Mouse (Mus musculus): ENCODE results near the gene Sppl2b. TPM values are rescaled to one million over a fixed set of nuclear protein-coding genes. Genes with fewer than 3 reads are reported as not detected.
A peak's percentile ranks its signal among the peaks of the same experiment; 100 is the strongest.

The Sppl2b gene
- polyA plus RNA-seq, 1 experiment from 2014 or later: 23.7 TPM

DNA sequence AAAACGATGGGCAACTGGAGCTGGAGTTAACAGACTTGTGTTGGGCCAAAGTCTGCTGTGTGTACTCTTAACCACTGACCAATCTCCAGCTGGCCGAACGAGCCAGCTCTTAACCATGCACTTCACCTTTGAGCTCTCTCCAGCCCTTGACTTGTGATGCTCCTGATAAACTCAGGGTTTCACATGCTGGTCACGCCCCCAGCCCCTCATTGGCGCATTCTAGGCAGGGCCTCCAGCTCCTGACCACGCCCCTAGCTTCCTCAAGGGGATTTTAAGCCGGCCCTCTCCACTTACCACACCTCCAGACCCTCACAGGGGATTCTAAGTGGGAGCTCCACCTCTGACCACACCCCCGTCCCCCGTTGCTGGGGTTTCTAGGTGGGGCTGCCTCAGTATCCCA is 23.9 kb upstream of the Sppl2b start:
- 0 out of 2 replicates have a peak, but pooled peaks cover 6% of the 10 kb centered on the region for H3K9me3 ChIP-seq (ENCODE audit: control insufficient read depth, low read length)
- H3K27ac ChIP-seq (replicated peaks in 1 of 2; ENCODE audit: control insufficient read depth in 1 of 2, insufficient read depth in 1 of 2, low read depth in 2 of 2, low read length in 2 of 2): no peak overlapping the region
- no peak for ATAC-seq (ENCODE audit: insufficient number of reproducible peaks, insufficient read depth, low FRiP score, low read depth)
- no peak overlapping the region for H3K9ac ChIP-seq (ENCODE audit: low read length)
- WGBS: 9% methylated on average over 9 of the region's 9 CpGs
- H3K4me1 ChIP-seq (ENCODE audit: control insufficient read depth in 2 of 2, insufficient read depth in 2 of 2, low read length in 2 of 2): peaks cover 7 to 29% of the 10 kb centered on the region in 2 experiments; a peak in 3 of 4 replicates
- H3K36me3 ChIP-seq (ENCODE audit: control insufficient read depth, insufficient read depth, low read length): peaks cover 30% of the 10 kb centered on the region
- H3K4me3 ChIP-seq (ENCODE audit: control insufficient read depth in 1 of 2, insufficient read depth in 1 of 2, low read depth in 1 of 2, low read length in 2 of 2): no peak overlapping the region
- no peak overlapping the region for H3K4me2 ChIP-seq (ENCODE audit: low read length)
- peaks cover 30% of the 10 kb centered on the region for H3K27me3 ChIP-seq (ENCODE audit: control insufficient read depth, insufficient read depth, low read length)

DNA sequence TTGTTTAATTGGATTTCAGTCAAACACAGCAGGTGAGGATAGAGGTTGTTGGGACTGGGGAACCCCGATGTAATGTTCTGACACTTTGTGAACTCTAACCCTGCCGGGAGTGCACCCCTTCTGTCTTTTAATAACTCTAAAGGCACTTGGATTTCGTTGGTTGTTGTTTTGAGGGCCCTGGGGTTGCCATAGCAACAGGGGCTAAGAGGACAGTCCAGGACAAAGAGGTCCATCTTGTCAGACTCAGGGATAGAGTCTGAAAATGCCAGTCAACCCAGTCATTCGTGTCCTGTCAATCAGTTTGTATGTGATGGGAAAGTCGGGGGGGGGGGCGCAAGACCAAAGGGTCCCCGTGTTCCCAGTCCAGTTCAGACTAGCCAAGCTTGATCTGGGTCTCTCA is 22.3 kb upstream of the Sppl2b start:
- Histone ChIP-seq H3K4me1 (ENCODE audit: control insufficient read depth in 2 of 2, insufficient read depth in 2 of 2, low read length in 2 of 2) (peaks cover 20 to 41% of the 10 kb centered on the region in 2 experiments), H3K36me3 (ENCODE audit: control insufficient read depth, insufficient read depth, low read length) (peaks cover 26% of the 10 kb centered on the region), H3K9me3 (ENCODE audit: control insufficient read depth, low read length) (0 out of 2 replicates have a peak, but pooled peaks cover 6% of the 10 kb centered on the region), H3K4me2 (ENCODE audit: low read length) (no peak overlapping the region), H3K4me3 (ENCODE audit: control insufficient read depth in 1 of 2, insufficient read depth in 1 of 2, low read depth in 1 of 2, low read length in 2 of 2) (no peak overlapping the region), H3K27me3 (ENCODE audit: control insufficient read depth, insufficient read depth, low read length) (peaks cover 41% of the 10 kb centered on the region), H3K27ac (replicated peaks in 1 of 2; ENCODE audit: control insufficient read depth in 1 of 2, insufficient read depth in 1 of 2, low read depth in 2 of 2, low read length in 2 of 2) (no peak overlapping the region), H3K9ac (ENCODE audit: low read length) (no peak overlapping the region)
- no peak for ATAC-seq (ENCODE audit: insufficient number of reproducible peaks, insufficient read depth, low FRiP score, low read depth)
- WGBS: 62% methylated on average over 7 of the region's 7 CpGs

DNA sequence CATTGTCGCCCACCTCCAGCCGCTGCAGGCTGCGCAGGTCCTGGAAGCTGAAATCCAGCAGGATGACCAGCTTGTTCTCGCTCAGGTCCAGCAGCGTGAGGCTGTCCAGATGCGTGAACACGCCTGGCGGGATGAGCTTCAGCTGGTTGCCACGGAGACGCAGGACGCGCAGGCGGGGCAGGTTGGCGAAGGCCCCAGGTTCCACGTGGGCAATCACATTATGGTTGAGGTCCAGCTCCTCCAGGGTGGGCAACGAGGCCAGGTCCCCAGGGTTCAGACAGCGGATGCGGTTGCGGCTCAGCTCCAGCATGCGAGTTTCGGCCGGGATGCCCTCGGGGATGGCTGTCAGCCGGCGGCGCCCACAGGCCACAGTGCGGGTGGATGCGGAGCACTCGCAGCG is 19.5 kb upstream of the Sppl2b start:
- Histone ChIP-seq H3K27me3 (ENCODE audit: control insufficient read depth, insufficient read depth, low read length) (peaks cover 41% of the 10 kb centered on the region), H3K4me3 (ENCODE audit: control insufficient read depth in 1 of 2, insufficient read depth in 1 of 2, low read depth in 1 of 2, low read length in 2 of 2) (no peak overlapping the region), H3K9ac (ENCODE audit: low read length) (peak overlapping the region; percentile 17; the same call in 1 of the 2 replicates), H3K36me3 (ENCODE audit: control insufficient read depth, insufficient read depth, low read length) (peaks cover 2% of the 10 kb centered on the region), H3K27ac (replicated peaks in 1 of 2; ENCODE audit: control insufficient read depth in 1 of 2, insufficient read depth in 1 of 2, low read depth in 2 of 2, low read length in 2 of 2) (no peak overlapping the region), H3K4me2 (ENCODE audit: low read length) (no peak overlapping the region), H3K9me3 (ENCODE audit: control insufficient read depth, low read length) (0 out of 2 replicates have a peak, but pooled peaks cover 6% of the 10 kb centered on the region), H3K4me1 (ENCODE audit: control insufficient read depth in 2 of 2, insufficient read depth in 2 of 2, low read length in 2 of 2) (peaks cover 23 to 33% of the 10 kb centered on the region in 2 experiments)
- WGBS: 61% methylated on average over 30 of the region's 30 CpGs
- no peak for ATAC-seq (ENCODE audit: insufficient number of reproducible peaks, insufficient read depth, low FRiP score, low read depth)

GRCm38 (mm10) chr10:80836949-80837379 is 18.1 kb upstream of the Sppl2b start:
- H3K4me3 ChIP-seq (ENCODE audit: control insufficient read depth in 1 of 2, insufficient read depth in 1 of 2, low read depth in 1 of 2, low read length in 2 of 2): no peak overlapping the region
- H3K27me3 ChIP-seq (ENCODE audit: control insufficient read depth, insufficient read depth, low read length): peaks cover 47% of the 10 kb centered on the region
- H3K4me1 ChIP-seq (ENCODE audit: control insufficient read depth in 2 of 2, insufficient read depth in 2 of 2, low read length in 2 of 2): peaks cover 21 to 26% of the 10 kb centered on the region in 2 experiments
- no peak overlapping the region for H3K4me2 ChIP-seq (ENCODE audit: low read length)
- no peaks in the 10 kb centered on the region for H3K36me3 ChIP-seq (ENCODE audit: control insufficient read depth, insufficient read depth, low read length)
- no peak overlapping the region for H3K9ac ChIP-seq (ENCODE audit: low read length)
- H3K9me3 ChIP-seq (ENCODE audit: control insufficient read depth, low read length): 0 out of 2 replicates have a peak, but pooled peaks cover 6% of the 10 kb centered on the region
- ATAC-seq (ENCODE audit: insufficient number of reproducible peaks, insufficient read depth, low FRiP score, low read depth): no peak
- peak overlapping the region; percentile 28 to 54 for H3K27ac ChIP-seq (replicated peaks in 1 of 2; ENCODE audit: control insufficient read depth in 1 of 2, insufficient read depth in 1 of 2, low read depth in 2 of 2, low read length in 2 of 2)
- WGBS: 18% methylated on average over 7 of the region's 7 CpGs

- Histone ChIP-seq H3K4me1 (ENCODE audit: control insufficient read depth in 2 of 2, insufficient read depth in 2 of 2, low read length in 2 of 2) (peaks cover 21 to 26% of the 10 kb centered on the region in 2 experiments), H3K36me3 (ENCODE audit: control insufficient read depth, insufficient read depth, low read length) (no peaks in the 10 kb centered on the region), H3K4me2 (ENCODE audit: low read length) (peak overlapping the region; percentile 9; the same call in 1 of the 2 replicates), H3K27ac (replicated peaks in 1 of 2; ENCODE audit: control insufficient read depth in 1 of 2, insufficient read depth in 1 of 2, low read depth in 2 of 2, low read length in 2 of 2) (peak overlapping the region; percentile 54 to 62), H3K4me3 (ENCODE audit: control insufficient read depth in 1 of 2, insufficient read depth in 1 of 2, low read depth in 1 of 2, low read length in 2 of 2) (no peak overlapping the region), H3K9ac (ENCODE audit: low read length) (0 out of 2 replicates have a peak overlapping the region, but pooled peaks have one; percentile 0), H3K9me3 (ENCODE audit: control insufficient read depth, low read length) (0 out of 2 replicates have a peak, but pooled peaks cover 6% of the 10 kb centered on the region), H3K27me3 (ENCODE audit: control insufficient read depth, insufficient read depth, low read length) (peaks cover 56% of the 10 kb centered on the region)
- 13% methylated on average over 2 of the region's 2 CpGs for WGBS
- peak; percentile 13; the same call in 1 of the 2 replicates for ATAC-seq (ENCODE audit: insufficient number of reproducible peaks, insufficient read depth, low FRiP score, low read depth)
Observed at GRCm38 (mm10) chr10:80837827-80838226, 17.2 kb upstream of the Sppl2b start.

DNA sequence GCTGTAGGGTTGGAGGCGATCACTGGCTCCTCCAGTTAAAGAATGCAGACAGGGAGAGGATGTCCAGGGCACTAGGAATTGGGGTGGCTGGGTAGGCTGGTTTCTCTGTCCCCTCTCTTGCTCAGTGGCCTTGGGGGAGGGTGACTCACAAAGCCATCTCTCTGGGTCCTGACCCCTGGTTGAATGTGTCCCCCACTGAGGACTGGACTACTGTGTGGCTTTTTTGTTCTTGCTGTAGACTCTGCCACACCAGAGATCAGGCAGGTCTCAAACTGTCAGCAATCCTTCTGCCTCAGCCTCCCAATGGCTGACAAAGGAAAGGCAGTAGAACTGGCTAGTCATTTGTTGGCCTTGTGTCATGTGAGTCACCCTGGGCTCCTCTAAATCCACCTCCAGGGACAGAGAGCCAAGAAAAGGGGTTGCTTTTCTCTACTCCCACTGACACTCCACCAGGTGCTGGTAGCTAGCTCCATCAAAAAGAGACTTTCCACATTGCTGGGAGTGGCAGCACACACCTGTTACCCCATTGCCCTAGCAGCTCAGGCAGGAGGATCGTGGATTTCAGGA is 16.6 kb upstream of the Sppl2b start:
- peaks cover 21 to 28% of the 10 kb centered on the region in 2 experiments for H3K4me1 ChIP-seq (ENCODE audit: control insufficient read depth in 2 of 2, insufficient read depth in 2 of 2, low read length in 2 of 2)
- H3K4me2 ChIP-seq (ENCODE audit: low read length): no peak overlapping the region
- WGBS: 63% methylated on average over 2 of the region's 2 CpGs
- H3K36me3 ChIP-seq (ENCODE audit: control insufficient read depth, insufficient read depth, low read length): no peaks in the 10 kb centered on the region
- H3K9me3 ChIP-seq (ENCODE audit: control insufficient read depth, low read length): 0 out of 2 replicates have a peak, but pooled peaks cover 6% of the 10 kb centered on the region
- ATAC-seq (ENCODE audit: insufficient number of reproducible peaks, insufficient read depth, low FRiP score, low read depth): no peak
- H3K27me3 ChIP-seq (ENCODE audit: control insufficient read depth, insufficient read depth, low read length): peaks cover 58% of the 10 kb centered on the region
- no peak overlapping the region for H3K4me3 ChIP-seq (ENCODE audit: control insufficient read depth in 1 of 2, insufficient read depth in 1 of 2, low read depth in 1 of 2, low read length in 2 of 2)
- 0 out of 2 replicates have a peak overlapping the region, but pooled peaks have one; percentile 0 for H3K9ac ChIP-seq (ENCODE audit: low read length)
- peak overlapping the region; percentile 54 to 62 for H3K27ac ChIP-seq (replicated peaks in 1 of 2; ENCODE audit: control insufficient read depth in 1 of 2, insufficient read depth in 1 of 2, low read depth in 2 of 2, low read length in 2 of 2)

GRCm38 (mm10) chr10:80839848-80840247 is 15.2 kb upstream of the Sppl2b start:
- no peak overlapping the region for H3K4me3 ChIP-seq (ENCODE audit: control insufficient read depth in 1 of 2, insufficient read depth in 1 of 2, low read depth in 1 of 2, low read length in 2 of 2)
- no peak overlapping the region for H3K27ac ChIP-seq (replicated peaks in 1 of 2; ENCODE audit: control insufficient read depth in 1 of 2, insufficient read depth in 1 of 2, low read depth in 2 of 2, low read length in 2 of 2)
- no peak overlapping the region for H3K9ac ChIP-seq (ENCODE audit: low read length)
- no peak for ATAC-seq (ENCODE audit: insufficient number of reproducible peaks, insufficient read depth, low FRiP score, low read depth)
- 0 out of 2 replicates have a peak, but pooled peaks cover 3% of the 10 kb centered on the region for H3K9me3 ChIP-seq (ENCODE audit: control insufficient read depth, low read length)
- 55% methylated on average over 6 of the region's 6 CpGs for WGBS
- H3K4me2 ChIP-seq (ENCODE audit: low read length): no peak overlapping the region
- no peaks in the 10 kb centered on the region for H3K36me3 ChIP-seq (ENCODE audit: control insufficient read depth, insufficient read depth, low read length)
- peaks cover 58% of the 10 kb centered on the region for H3K27me3 ChIP-seq (ENCODE audit: control insufficient read depth, insufficient read depth, low read length)
- H3K4me1 ChIP-seq (ENCODE audit: control insufficient read depth in 2 of 2, insufficient read depth in 2 of 2, low read length in 2 of 2): peaks cover 20 to 36% of the 10 kb centered on the region in 2 experiments
